Mouse (Mus musculus) heart, adult 2 months (tissue): ENCODE data around the gene Nr2e1.

Source experiments
- CTCF ChIP-seq: fragments of 200-600 bp; IDR thresholded peaks from 2 replicates; pipeline ENCODE4 v1.8.1; 2022; ENCODE audit warnings: antibody characterized with exemption, mild to moderate bottlenecking, moderate library complexity
- POLR2A ChIP-seq: fragments of 200-500 bp; IDR thresholded peaks from 2 replicates; pipeline ENCODE4 v1.6.1; 2011; ENCODE audit warnings: mild to moderate bottlenecking, low read depth, low read length, control low read depth; ENCODE audit not compliant: insufficient read depth

- TF ChIP-seq POLR2A, result no peak
- TF ChIP-seq CTCF, result no peak
Observed at GRCm38 (mm10) chr10:42533836-42534453, 49.5 kb downstream of the Nr2e1 start.
